Mouse (Mus musculus) liver, embryonic 11.5 days (tissue): ENCODE data around the gene Kif18a. TPM values are rescaled to one million over a fixed set of nuclear protein-coding genes. Genes with fewer than 3 reads are reported as not detected.

Experiments used
- ATAC-seq: fragments of 200-750 bp; cut with Nextera tagmentation; replicated peaks from 2 replicates; pipeline ENCODE4 v1.8.0; 2017; ENCODE audit warnings: moderate number of reproducible peaks, mild to moderate bottlenecking, moderate TSS enrichment, moderate library complexity; ENCODE audit not compliant: low FRiP score
- DNase-seq: peaks from one replicate; pipeline ENCODE4 v3.0.0-alpha.2; 2017; ENCODE audit warnings: low spot score
- H3K27ac ChIP-seq: fragments of 300-500 bp; sonication (generic); 2 replicates; pipeline ENCODE4 v1.5.1; 2014; ENCODE audit warnings: mild to moderate bottlenecking, low read depth, low read length, control low read depth
- H3K27me3 ChIP-seq: fragments of 300-500 bp; sonication (generic); replicated peaks from 2 replicates; pipeline ENCODE4 v1.6.1; 2014; ENCODE audit warnings: low read length, mixed read lengths; ENCODE audit not compliant: control insufficient read depth, insufficient read depth
- H3K36me3 ChIP-seq: fragments of 300-500 bp; sonication (generic); 2 replicates; pipeline ENCODE4 v1.6.1; 2014; ENCODE audit warnings: mild to moderate bottlenecking, low read length, moderate library complexity, mixed read lengths; ENCODE audit not compliant: control insufficient read depth, insufficient read depth
- H3K4me1 ChIP-seq: fragments of 300-500 bp; sonication (generic); replicated peaks from 2 replicates; pipeline ENCODE4 v1.6.1; 2014; ENCODE audit warnings: low read length, mixed read lengths; ENCODE audit not compliant: control insufficient read depth, insufficient read depth
- H3K4me2 ChIP-seq: fragments of 300-500 bp; sonication (generic); 2 replicates; pipeline ENCODE4 v1.6.1; 2014; ENCODE audit warnings: mild to moderate bottlenecking, control low read depth, moderate library complexity
- H3K4me3 ChIP-seq: fragments of 300-500 bp; sonication (generic); 2 replicates; pipeline ENCODE4 v1.5.1; 2014; ENCODE audit warnings: low read depth, low read length, control low read depth
- H3K9ac ChIP-seq: fragments of 300-500 bp; sonication (generic); 2 replicates; pipeline ENCODE4 v1.6.1; 2014; ENCODE audit warnings: low read depth, low read length, control low read depth
- H3K9me3 ChIP-seq: fragments of 300-500 bp; sonication (generic); 2 replicates; pipeline ENCODE4 v1.6.1; 2016; ENCODE audit warnings: low read length, inconsistent platforms, mixed read lengths; ENCODE audit not compliant: control insufficient read depth
- WGBS: fragments of 180-500 bp; shearing (Covaris S2); extraction: QIAGEN DNeasy Blood & Tissue Kit; methylation state at CpG from one replicate; pipeline ENCODE4 v1.1.7; 2014; 5-methylcytosine and 5-hydroxymethylcytosine counted together
- polyA plus RNA-seq: library from polyadenylated mRNA; unstranded; fragments of >200 nt; fragmentation: Nextera tagmentation; extraction: Ambion mirVana; gene quantifications from 2 replicates; pipeline ENCODE4 v1.2.1, GENCODE M21; 2014

Kif18a gene
- 26.4 and 31.3 TPM in 2 replicates for polyA plus RNA-seq

GRCm38 (mm10) chr2:109280600-109281340 lies at the start of gene Kif18a, which contains the start of gene Mettl15:
Gene Kif18a, plus strand, starts transcription at chr2:109280738.
Gene Mettl15, minus strand, starts transcription at chr2:109280748.
- Histone ChIP-seq H3K36me3 (no peaks in the 10 kb centered on the region), H3K9ac (peak within 1 kb of the TSS; percentile 90), H3K9me3 (no peaks in the 10 kb centered on the region), H3K4me3 (peak within 1 kb of the TSS; percentile 87), H3K27ac (peak within 1 kb of the TSS; percentile 79), H3K27me3 (no peaks in the 10 kb centered on the region), H3K4me1 (peaks cover 10% of the 10 kb centered on the region), H3K4me2 (peak within 1 kb of the TSS; percentile 83)
- peak; percentile 90 for DNase-seq
- ATAC-seq: peak; percentile 94
- WGBS: under 1% methylated on average over 51 of the region's 51 CpGs

GRCm38 (mm10) chr2:109233876-109234275 lies 46.7 kb upstream of the Kif18a start:
- no peak overlapping the region for H3K4me2 ChIP-seq
- no peak overlapping the region for H3K27ac ChIP-seq
- DNase-seq: no peak
- H3K4me3 ChIP-seq: no peak overlapping the region
- no peak for ATAC-seq
- no peaks in the 10 kb centered on the region for H3K4me1 ChIP-seq
- no peaks in the 10 kb centered on the region for H3K27me3 ChIP-seq
- H3K9ac ChIP-seq: no peak overlapping the region
- WGBS: 75% methylated on average over 4 of the region's 4 CpGs
- H3K9me3 ChIP-seq: no peaks in the 10 kb centered on the region
- H3K36me3 ChIP-seq: no peaks in the 10 kb centered on the region

- no peaks in the 10 kb centered on the region for H3K4me1 ChIP-seq
- no peak overlapping the region for H3K9ac ChIP-seq
- no peaks in the 10 kb centered on the region for H3K27me3 ChIP-seq
- WGBS: 83% methylated on average over 1 of the region's 1 CpGs
- H3K27ac ChIP-seq: no peak overlapping the region
- H3K36me3 ChIP-seq: no peaks in the 10 kb centered on the region
- H3K4me2 ChIP-seq: no peak overlapping the region
- ATAC-seq (no peak), DNase-seq (no peak)
- no peaks in the 10 kb centered on the region for H3K9me3 ChIP-seq
- H3K4me3 ChIP-seq: no peak overlapping the region
Observed at GRCm38 (mm10) chr2:109235741-109236140, 44.8 kb upstream of the Kif18a start.

- H3K27me3 ChIP-seq: no peaks in the 10 kb centered on the region
- no peaks in the 10 kb centered on the region for H3K36me3 ChIP-seq
- no peak for DNase-seq
- no peak overlapping the region for H3K27ac ChIP-seq
- no peaks in the 10 kb centered on the region for H3K4me1 ChIP-seq
- H3K4me3 ChIP-seq: no peak overlapping the region
- 68% methylated on average over 3 of the region's 3 CpGs for WGBS
- H3K9me3 ChIP-seq: no peaks in the 10 kb centered on the region
- ATAC-seq: no peak
- no peak overlapping the region for H3K4me2 ChIP-seq
- no peak overlapping the region for H3K9ac ChIP-seq
Observed at GRCm38 (mm10) chr2:109241947-109242346, 38.6 kb upstream of the Kif18a start.

GRCm38 (mm10) chr2:109262779-109263178 lies 17.8 kb upstream of the Kif18a start:
- Histone ChIP-seq H3K9me3 (no peaks in the 10 kb centered on the region), H3K4me2 (no peak overlapping the region), H3K4me1 (no peaks in the 10 kb centered on the region), H3K9ac (no peak overlapping the region), H3K4me3 (no peak overlapping the region), H3K27me3 (no peaks in the 10 kb centered on the region), H3K27ac (no peak overlapping the region), H3K36me3 (no peaks in the 10 kb centered on the region)
- DNase-seq (no peak), ATAC-seq (no peak)
- 100% methylated on average over 1 of the region's 1 CpGs for WGBS

GRCm38 (mm10) chr2:109273098-109273497 lies 7.4 kb upstream of the Kif18a start:
- Histone ChIP-seq H3K36me3 (no peaks in the 10 kb centered on the region), H3K4me3 (no peak overlapping the region), H3K27ac (no peak overlapping the region), H3K4me2 (no peak overlapping the region), H3K9me3 (no peaks in the 10 kb centered on the region), H3K4me1 (no peaks in the 10 kb centered on the region), H3K27me3 (no peaks in the 10 kb centered on the region), H3K9ac (no peak overlapping the region)
- no peak for ATAC-seq
- DNase-seq: no peak
- 95% methylated on average over 1 of the region's 1 CpGs for WGBS

GRCm38 (mm10) chr2:109277593-109277992 lies 2.9 kb upstream of the Kif18a start:
- H3K9me3 ChIP-seq: no peaks in the 10 kb centered on the region
- DNase-seq: no peak
- peak overlapping the region; percentile 67 for H3K4me3 ChIP-seq
- H3K27me3 ChIP-seq: no peaks in the 10 kb centered on the region
- peaks cover 6% of the 10 kb centered on the region for H3K4me1 ChIP-seq
- H3K9ac ChIP-seq: peak overlapping the region; percentile 82
- peak overlapping the region; percentile 64 for H3K4me2 ChIP-seq
- H3K36me3 ChIP-seq: no peaks in the 10 kb centered on the region
- 7% methylated on average over 7 of the region's 7 CpGs for WGBS
- no peak for ATAC-seq
- no peak overlapping the region for H3K27ac ChIP-seq

- DNase-seq: peak; percentile 73
- under 1% methylated on average over 16 of the region's 16 CpGs for WGBS
- Histone ChIP-seq H3K9ac (peak overlapping the region; percentile 82), H3K36me3 (no peaks in the 10 kb centered on the region), H3K27ac (no peak overlapping the region), H3K27me3 (no peaks in the 10 kb centered on the region), H3K4me2 (peak overlapping the region; percentile 64), H3K4me3 (peak overlapping the region; percentile 67), H3K4me1 (peaks cover 6% of the 10 kb centered on the region), H3K9me3 (no peaks in the 10 kb centered on the region)
- ATAC-seq: peak; percentile 54
Observed at GRCm38 (mm10) chr2:109278036-109278435, 2.5 kb upstream of the Kif18a start.

- peak overlapping the region; percentile 90 for H3K9ac ChIP-seq
- no peaks in the 10 kb centered on the region for H3K27me3 ChIP-seq
- ATAC-seq: no peak
- no peak for DNase-seq
- H3K4me2 ChIP-seq: peak overlapping the region; percentile 73
- no peak overlapping the region for H3K27ac ChIP-seq
- no peaks in the 10 kb centered on the region for H3K36me3 ChIP-seq
- peak overlapping the region; percentile 87 for H3K4me3 ChIP-seq
- no peaks in the 10 kb centered on the region for H3K9me3 ChIP-seq
- H3K4me1 ChIP-seq: peaks cover 10% of the 10 kb centered on the region
- WGBS: 5% methylated on average over 4 of the region's 4 CpGs
Observed at GRCm38 (mm10) chr2:109280272-109280599, 302 bp upstream of the Kif18a start.
